Mouse (Mus musculus) liver, embryonic 12.5 days (tissue): Measurements from ENCODE around the gene Gria2. TPM values are rescaled to one million over a fixed set of nuclear protein-coding genes. Genes with fewer than 3 reads are reported as not detected.

Source experiments
- ATAC-seq: fragments of 200-750 bp; cut with Nextera tagmentation; 2 replicates; pipeline ENCODE4 v1.8.0; 2017; ENCODE audit warnings: moderate number of reproducible peaks, mild to moderate bottlenecking, moderate library complexity
- H3K27ac ChIP-seq: fragments of 300-500 bp; sonication (generic); 2 replicates; pipeline ENCODE4 v1.5.1; 2016; ENCODE audit warnings: mild to moderate bottlenecking
- H3K27me3 ChIP-seq: fragments of 300-500 bp; sonication (generic); replicated peaks from 2 replicates; pipeline ENCODE4 v1.6.1; 2016; ENCODE audit warnings: mild to moderate bottlenecking, moderate library complexity
- H3K36me3 ChIP-seq: fragments of 300-500 bp; sonication (generic); 2 replicates; pipeline ENCODE4 v1.6.1; 2016; ENCODE audit warnings: mild to moderate bottlenecking, moderate library complexity
- H3K4me1 ChIP-seq: fragments of 300-500 bp; sonication (generic); 2 replicates; pipeline ENCODE4 v1.6.1; 2016
- H3K4me2 ChIP-seq: fragments of 300-500 bp; sonication (generic); 2 replicates; pipeline ENCODE4 v1.6.1; 2016; ENCODE audit warnings: mild to moderate bottlenecking, moderate library complexity
- H3K4me3 ChIP-seq: fragments of 300-500 bp; sonication (generic); 2 replicates; pipeline ENCODE4 v1.5.1; 2016; ENCODE audit warnings: mild to moderate bottlenecking, moderate library complexity
- H3K9ac ChIP-seq: fragments of 300-500 bp; sonication (generic); 2 replicates; pipeline ENCODE4 v1.6.1; 2016; ENCODE audit warnings: mild to moderate bottlenecking, moderate library complexity
- H3K9me3 ChIP-seq: fragments of 300-500 bp; sonication (generic); replicated peaks from 2 replicates; pipeline ENCODE4 v1.6.1; 2016; ENCODE audit warnings: mild to moderate bottlenecking, moderate library complexity
- WGBS: fragments of 180-500 bp; shearing (Covaris S2); methylation state at CpG from one replicate; pipeline ENCODE4 v1.1.7; 2016; ENCODE audit not compliant: insufficient replicate concordance; 5-methylcytosine and 5-hydroxymethylcytosine counted together
- polyA plus RNA-seq: library from polyadenylated mRNA; unstranded; fragments of >200 nt; fragmentation: Nextera tagmentation; extraction: Ambion mirVana; gene quantifications from 2 replicates; pipeline ENCODE4 v1.2.1, GENCODE M21; 2016

Gene Gria2
- polyA plus RNA-seq, 1 experiment from 2014 or later, result not detected

DNA sequence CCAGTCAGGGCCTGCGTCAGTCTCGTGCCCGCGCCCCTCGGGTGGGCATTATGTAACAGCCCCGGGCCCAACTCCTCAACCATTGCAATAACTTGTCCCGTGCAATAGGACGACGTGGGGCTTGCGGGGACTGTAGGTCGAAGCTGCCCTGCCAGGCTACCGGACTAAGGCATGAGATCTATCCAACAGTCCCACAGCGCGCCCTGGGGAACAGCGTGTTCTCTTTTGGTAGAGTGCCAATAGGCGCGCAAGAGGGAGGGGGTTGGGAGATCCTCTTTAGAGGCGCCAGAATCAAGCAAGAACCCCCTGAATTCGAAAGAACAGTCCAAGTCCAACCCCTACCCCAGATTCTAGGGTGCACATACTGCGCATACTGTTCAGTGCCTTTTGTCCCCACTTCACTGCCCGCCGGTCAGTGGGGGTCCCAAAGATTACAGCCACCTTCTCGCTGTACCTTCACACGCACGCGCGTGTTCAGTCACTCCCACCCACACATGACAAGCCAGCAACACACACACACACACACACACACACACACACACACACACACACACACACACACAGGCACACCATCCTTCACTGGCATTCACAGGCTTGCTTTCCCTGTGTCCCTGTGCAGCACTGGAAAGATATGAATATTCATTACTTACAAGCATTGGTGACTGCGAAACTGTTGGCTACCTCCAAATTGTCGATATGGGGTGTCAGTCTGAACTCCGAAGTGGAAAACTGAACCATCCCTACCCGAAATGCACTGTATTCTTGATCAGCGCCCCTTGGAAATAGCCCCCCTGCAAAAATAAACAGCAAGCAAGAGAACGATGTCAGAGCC is 1.4 kb downstream of the Gria2 start:
- H3K27ac ChIP-seq, result no peak overlapping the region
- no peak overlapping the region for H3K9ac ChIP-seq
- no peaks in the 10 kb centered on the region for H3K36me3 ChIP-seq
- WGBS, result 7% methylated on average over 33 of the region's 33 CpGs
- peak overlapping the region; percentile 5; the same call in 1 of the 2 replicates for H3K4me3 ChIP-seq
- ATAC-seq, result no peak
- H3K27me3 ChIP-seq, result peaks cover 31% of the 10 kb centered on the region
- H3K9me3 ChIP-seq, result no peaks in the 10 kb centered on the region
- H3K4me2 ChIP-seq, result peak overlapping the region; percentile 47
- H3K4me1 ChIP-seq, result peaks cover 4% of the 10 kb centered on the region; the same call in 1 of the 2 replicates

DNA sequence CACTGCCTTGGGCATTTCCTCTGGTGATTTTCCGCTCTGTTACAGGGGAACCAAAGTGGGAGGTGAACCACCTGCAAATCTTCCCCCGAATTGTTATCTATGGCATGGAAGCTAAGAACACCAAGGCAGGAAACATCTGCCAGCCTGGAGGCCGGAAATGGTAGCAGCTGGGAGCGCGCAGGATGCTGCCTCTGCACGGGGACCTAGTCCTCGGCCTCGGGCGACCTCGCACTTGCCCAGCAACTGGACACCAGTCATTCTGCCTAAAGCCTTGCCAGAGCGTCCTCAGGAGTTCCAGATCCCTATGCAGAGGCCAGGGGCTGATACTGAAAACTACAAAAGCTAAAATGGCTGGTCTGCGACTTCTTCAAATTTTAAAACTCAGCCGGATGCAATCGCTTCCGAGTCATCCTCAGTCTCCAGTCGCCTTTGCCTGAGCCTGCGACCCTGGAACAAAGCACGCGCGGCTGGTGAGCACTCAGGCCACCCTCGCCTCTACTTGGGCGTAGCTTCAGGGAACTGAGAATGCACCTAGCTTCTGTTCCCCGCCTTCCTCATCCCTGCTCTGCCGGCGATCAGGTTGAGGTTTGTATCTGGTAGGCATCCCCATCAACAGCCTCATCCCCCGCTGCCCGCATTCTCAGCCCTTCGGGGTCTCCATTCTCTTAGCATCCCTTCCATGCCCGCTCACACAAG is 2.2 kb downstream of the Gria2 start:
- Histone ChIP-seq H3K4me1 (peaks cover 4% of the 10 kb centered on the region; the same call in 1 of the 2 replicates), H3K9ac (no peak overlapping the region), H3K36me3 (no peaks in the 10 kb centered on the region), H3K4me2 (peak overlapping the region; percentile 47), H3K27ac (no peak overlapping the region), H3K9me3 (no peaks in the 10 kb centered on the region), H3K4me3 (peak overlapping the region; percentile 13; the same call in 1 of the 2 replicates), H3K27me3 (peaks cover 31% of the 10 kb centered on the region)
- no peak for ATAC-seq
- 2% methylated on average over 29 of the region's 29 CpGs for WGBS

DNA sequence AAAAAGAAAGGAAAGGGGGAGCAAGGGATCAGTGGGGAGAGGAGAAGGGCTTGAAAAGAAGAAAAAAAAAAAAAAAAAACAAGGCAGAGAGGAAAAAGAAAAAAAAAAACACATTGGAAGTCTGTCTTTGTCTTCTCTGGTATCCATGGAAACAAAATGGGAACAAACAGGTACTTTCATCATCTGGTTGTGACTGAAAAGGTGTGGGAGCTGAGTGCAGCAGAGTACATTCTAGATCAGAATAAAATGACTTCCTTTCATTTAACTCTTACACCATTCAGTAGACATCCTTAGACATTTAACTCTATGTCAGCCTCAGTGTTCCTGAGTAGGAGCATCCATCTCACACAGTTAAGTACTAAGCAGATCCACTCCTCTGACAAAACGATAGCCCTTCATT is 4.7 kb downstream of the Gria2 start:
- Histone ChIP-seq H3K27ac (no peak overlapping the region), H3K4me2 (no peak overlapping the region), H3K4me1 (peaks cover 4% of the 10 kb centered on the region; the same call in 1 of the 2 replicates), H3K36me3 (no peaks in the 10 kb centered on the region), H3K4me3 (no peak overlapping the region), H3K9me3 (no peaks in the 10 kb centered on the region), H3K27me3 (peaks cover 29% of the 10 kb centered on the region), H3K9ac (no peak overlapping the region)
- no peak for ATAC-seq
- WGBS, result 60% methylated on average over 1 of the region's 1 CpGs

DNA sequence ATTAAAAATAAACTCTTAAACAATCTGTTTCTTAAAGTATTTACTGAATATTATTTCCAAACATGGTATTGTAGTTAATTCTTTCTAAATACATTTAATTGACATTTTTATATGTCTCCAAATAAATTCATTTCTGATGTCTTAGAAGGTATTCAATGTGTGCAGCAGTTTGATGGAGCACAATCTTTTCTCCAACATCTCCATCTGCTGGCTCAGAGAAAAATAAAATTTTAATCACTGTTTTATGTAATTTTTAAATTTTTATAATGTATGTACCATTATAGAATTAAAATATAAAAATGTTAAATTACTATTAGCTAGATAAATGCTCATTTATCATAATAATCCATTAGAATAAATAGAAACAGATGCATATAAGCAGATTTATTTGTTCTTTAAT is 5.9 kb downstream of the Gria2 start:
- no peak for ATAC-seq
- no peak overlapping the region for H3K27ac ChIP-seq
- H3K4me2 ChIP-seq, result no peak overlapping the region
- H3K9ac ChIP-seq, result no peak overlapping the region
- peaks cover 18% of the 10 kb centered on the region for H3K27me3 ChIP-seq
- H3K9me3 ChIP-seq, result no peaks in the 10 kb centered on the region
- H3K36me3 ChIP-seq, result no peaks in the 10 kb centered on the region
- no peak overlapping the region for H3K4me3 ChIP-seq
- H3K4me1 ChIP-seq, result no peaks in the 10 kb centered on the region; the same call in 1 of the 2 replicates

DNA sequence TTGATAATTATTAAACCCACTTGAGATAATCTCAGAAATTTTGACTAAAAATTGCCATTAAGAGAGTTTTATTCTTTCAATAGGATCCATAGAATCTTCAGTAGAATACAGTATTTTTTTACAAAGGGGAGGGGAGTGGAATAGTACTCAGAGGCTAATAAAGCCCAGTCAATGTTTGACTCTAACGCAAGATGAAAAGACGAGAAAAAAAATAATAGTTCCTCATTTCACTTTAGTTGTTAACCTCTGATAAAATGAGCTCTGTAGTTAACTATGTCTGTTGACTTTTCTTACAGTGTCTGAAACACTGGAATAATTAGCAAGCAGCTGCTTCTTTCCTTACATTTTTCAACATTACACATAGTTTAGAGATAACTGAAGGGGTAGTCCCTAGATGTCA is 7.4 kb downstream of the Gria2 start:
- H3K27me3 ChIP-seq, result peaks cover 3% of the 10 kb centered on the region
- no peak overlapping the region for H3K4me2 ChIP-seq
- H3K36me3 ChIP-seq, result no peaks in the 10 kb centered on the region
- WGBS, result 57% methylated on average over 2 of the region's 2 CpGs
- no peak overlapping the region for H3K4me3 ChIP-seq
- no peaks in the 10 kb centered on the region for H3K4me1 ChIP-seq
- ATAC-seq, result no peak
- no peak overlapping the region for H3K27ac ChIP-seq
- H3K9me3 ChIP-seq, result no peaks in the 10 kb centered on the region
- no peak overlapping the region for H3K9ac ChIP-seq

DNA sequence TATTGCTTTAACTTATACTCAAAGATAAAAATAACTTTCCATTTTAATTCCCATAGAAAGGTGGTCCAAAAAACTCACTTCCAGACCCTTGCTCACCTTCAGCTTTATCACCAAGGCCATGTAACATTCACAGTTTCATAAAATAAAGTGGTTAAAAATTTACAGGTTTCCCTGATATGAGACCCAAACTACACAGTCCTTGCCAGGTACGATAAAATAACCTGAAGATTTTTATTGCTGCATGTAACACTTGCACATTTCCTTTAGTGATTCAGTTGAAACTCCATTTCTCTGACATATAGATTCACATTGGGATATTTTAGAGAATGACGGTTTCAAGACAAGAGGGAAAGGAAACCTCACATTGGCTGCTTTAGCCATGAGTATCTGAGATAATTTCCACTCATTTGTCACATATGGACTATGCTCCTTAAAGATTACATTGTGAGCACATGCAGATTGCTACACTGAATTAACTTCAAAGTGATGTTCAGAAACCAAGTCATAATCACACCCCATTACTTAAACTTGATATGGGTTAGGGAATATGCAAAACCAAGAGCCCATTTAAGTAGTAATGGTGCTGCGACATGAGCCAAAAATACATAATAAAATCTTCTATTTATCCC is 15.4 kb downstream of the Gria2 start:
- Histone ChIP-seq H3K27ac (no peak overlapping the region), H3K4me2 (no peak overlapping the region), H3K27me3 (no peaks in the 10 kb centered on the region), H3K36me3 (no peaks in the 10 kb centered on the region), H3K9ac (no peak overlapping the region), H3K9me3 (no peaks in the 10 kb centered on the region), H3K4me1 (no peaks in the 10 kb centered on the region), H3K4me3 (no peak overlapping the region)
- no peak for ATAC-seq
- 65% methylated on average over 3 of the region's 3 CpGs for WGBS

DNA sequence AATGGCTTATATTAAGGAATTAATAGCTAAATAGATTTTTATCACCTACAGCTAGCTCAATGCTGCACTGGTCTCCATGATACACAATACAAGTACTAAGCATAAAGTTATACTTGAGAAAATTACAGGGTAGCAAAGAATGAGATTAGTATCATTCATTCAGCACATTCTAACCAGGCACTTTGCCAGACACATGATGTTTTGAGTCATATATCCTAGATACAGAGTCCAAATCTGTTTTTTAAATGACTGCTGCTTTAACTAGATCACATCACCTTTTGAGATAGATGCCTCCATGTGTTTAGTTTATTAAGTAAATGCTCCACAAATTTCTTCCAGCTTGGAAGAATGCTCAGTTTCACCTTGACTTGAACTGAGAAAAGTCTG is 21.5 kb downstream of the Gria2 start:
- no peak for ATAC-seq
- Histone ChIP-seq H3K9ac (no peak overlapping the region), H3K4me1 (no peaks in the 10 kb centered on the region)

DNA sequence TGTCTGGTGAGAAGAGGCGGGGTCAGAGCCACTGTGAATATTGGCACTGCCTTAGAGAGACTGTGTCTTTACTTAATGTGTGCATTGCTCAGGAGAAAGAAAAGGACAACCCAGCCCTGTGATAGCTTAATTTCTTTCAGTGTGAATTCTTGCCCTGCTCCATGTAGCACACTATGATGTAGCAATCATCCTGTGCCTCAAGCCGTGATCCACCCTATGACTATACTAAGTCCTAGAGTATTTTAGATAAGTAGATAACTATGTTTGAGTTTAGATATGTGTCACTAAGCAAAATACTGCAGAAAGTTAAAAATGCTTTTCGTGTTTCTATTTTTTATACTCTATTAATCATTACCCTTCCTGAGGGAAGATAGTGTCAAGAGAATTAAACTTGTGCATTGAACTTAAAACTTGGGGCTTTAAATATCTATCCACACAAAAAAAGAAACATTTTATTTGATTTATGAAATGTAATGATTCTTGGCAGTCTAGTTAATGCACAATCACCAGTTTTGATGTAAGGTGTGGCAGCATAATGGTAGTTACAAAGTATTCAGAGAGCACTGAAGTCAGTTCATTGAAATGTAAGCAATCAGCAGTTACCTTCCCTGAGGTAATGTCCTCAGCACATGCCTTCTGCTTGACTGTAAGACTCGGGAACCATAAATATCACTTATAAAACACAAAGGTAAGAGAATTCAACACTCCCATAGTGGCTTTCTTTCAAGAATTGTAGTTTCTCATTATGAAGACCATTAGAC is 22.1 kb downstream of the Gria2 start:
- no peaks in the 10 kb centered on the region for H3K9me3 ChIP-seq
- no peaks in the 10 kb centered on the region for H3K36me3 ChIP-seq
- H3K4me3 ChIP-seq, result no peak overlapping the region
- no peak overlapping the region for H3K9ac ChIP-seq
- no peaks in the 10 kb centered on the region for H3K4me1 ChIP-seq
- ATAC-seq, result no peak
- no peak overlapping the region for H3K4me2 ChIP-seq
- WGBS, result 64% methylated on average over 4 of the region's 4 CpGs
- no peak overlapping the region for H3K27ac ChIP-seq
- H3K27me3 ChIP-seq, result no peaks in the 10 kb centered on the region

More for the DNA sequence above, 21.5 kb downstream of the Gria2 start:
- Histone ChIP-seq H3K4me3 (no peak overlapping the region), H3K36me3 (no peaks in the 10 kb centered on the region), H3K27me3 (no peaks in the 10 kb centered on the region), H3K4me2 (no peak overlapping the region), H3K9me3 (no peaks in the 10 kb centered on the region), H3K27ac (no peak overlapping the region)

DNA sequence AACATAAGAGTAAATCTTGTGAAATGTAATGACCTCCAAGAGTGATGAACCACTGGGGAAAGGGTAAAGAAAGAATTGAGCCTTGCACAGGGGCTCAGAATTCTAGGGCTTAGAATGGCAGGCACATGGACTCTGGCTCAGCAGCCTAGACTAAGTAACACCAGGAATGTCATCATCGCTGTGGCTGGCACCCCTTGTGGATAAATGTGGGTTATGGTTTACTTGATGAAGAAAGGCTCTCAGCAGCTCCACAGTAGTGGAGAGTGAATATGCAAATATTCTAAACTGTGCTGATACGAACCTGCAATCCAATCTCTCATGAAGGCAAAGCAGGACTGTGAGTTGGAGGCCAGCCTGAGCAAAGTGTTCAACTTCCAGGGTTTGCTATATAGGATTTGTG is 26.0 kb downstream of the Gria2 start:
- H3K9me3 ChIP-seq, result no peaks in the 10 kb centered on the region
- WGBS, result 58% methylated on average over 2 of the region's 2 CpGs
- H3K4me1 ChIP-seq, result no peaks in the 10 kb centered on the region
- no peak for ATAC-seq
- no peak overlapping the region for H3K4me3 ChIP-seq
- no peak overlapping the region for H3K9ac ChIP-seq
- no peaks in the 10 kb centered on the region for H3K27me3 ChIP-seq
- H3K36me3 ChIP-seq, result no peaks in the 10 kb centered on the region
- H3K4me2 ChIP-seq, result no peak overlapping the region
- no peak overlapping the region for H3K27ac ChIP-seq

DNA sequence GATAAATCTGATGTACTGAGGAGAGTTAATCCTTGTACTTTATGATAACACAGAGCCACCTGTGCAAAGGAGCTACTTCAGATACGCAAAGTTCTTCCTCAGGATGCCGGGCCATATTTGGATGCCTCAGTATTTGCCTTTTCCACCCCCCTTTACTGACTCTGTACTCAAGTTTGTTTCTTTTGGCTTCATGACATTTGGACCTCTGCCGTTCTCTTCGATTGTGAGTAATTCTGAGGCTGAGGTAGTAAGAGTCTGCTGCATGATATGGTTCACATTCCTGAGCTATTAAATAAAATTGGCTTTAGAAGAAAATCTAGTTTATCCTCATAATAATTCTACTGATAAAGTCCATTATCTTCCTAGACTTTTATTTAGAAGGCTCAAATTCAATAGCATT is 26.7 kb downstream of the Gria2 start:
- no peak for ATAC-seq
- H3K9me3 ChIP-seq, result no peaks in the 10 kb centered on the region
- no peak overlapping the region for H3K27ac ChIP-seq
- no peak overlapping the region for H3K9ac ChIP-seq
- no peak overlapping the region for H3K4me3 ChIP-seq
- H3K4me1 ChIP-seq, result no peaks in the 10 kb centered on the region
- no peaks in the 10 kb centered on the region for H3K36me3 ChIP-seq
- no peaks in the 10 kb centered on the region for H3K27me3 ChIP-seq
- 81% methylated on average over 4 of the region's 4 CpGs for WGBS
- H3K4me2 ChIP-seq, result no peak overlapping the region

DNA sequence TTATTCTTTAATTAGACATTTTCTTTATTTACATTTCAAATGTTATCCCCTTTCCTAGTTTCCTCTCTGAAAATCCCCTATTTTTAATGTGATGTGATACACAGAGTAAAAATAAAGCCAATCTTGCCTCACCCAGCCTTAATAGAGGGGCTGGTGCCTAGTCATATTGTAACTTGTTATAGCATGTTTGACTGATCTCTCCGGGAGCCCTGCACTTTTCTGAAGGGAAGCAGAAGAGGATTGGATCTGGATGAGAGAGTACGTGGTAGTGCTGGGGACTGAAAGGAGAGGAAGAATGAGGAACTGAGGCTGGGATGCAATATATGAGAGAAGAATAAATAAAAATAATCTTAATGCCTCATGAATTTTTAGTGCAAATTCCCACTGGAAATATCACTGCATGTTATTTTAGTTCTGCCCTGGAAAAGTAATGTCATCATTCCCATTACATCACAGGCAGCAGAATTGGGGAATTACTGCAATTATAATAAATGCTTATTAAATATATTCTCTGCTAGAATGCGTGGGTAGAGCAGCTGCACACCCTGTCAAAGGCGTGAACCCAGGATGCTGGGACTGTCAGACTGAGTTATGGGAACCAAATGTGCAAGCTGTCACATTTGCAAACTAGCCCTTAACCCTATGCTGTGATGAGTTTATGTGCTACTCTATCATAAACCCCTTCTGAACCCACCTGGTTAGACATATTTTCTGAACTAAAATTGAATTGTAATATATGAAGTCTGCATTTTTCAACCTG is 28.4 kb downstream of the Gria2 start:
- no peak overlapping the region for H3K4me2 ChIP-seq
- no peaks in the 10 kb centered on the region for H3K36me3 ChIP-seq
- no peak for ATAC-seq
- no peaks in the 10 kb centered on the region for H3K9me3 ChIP-seq
- H3K27ac ChIP-seq, result no peak overlapping the region
- H3K9ac ChIP-seq, result no peak overlapping the region
- H3K4me1 ChIP-seq, result no peaks in the 10 kb centered on the region
- no peak overlapping the region for H3K4me3 ChIP-seq
- H3K27me3 ChIP-seq, result no peaks in the 10 kb centered on the region
- 57% methylated on average over 4 of the region's 4 CpGs for WGBS
